Mouse (Mus musculus): ENCODE results near the gene Grm4.

Gene Grm4

DNA sequence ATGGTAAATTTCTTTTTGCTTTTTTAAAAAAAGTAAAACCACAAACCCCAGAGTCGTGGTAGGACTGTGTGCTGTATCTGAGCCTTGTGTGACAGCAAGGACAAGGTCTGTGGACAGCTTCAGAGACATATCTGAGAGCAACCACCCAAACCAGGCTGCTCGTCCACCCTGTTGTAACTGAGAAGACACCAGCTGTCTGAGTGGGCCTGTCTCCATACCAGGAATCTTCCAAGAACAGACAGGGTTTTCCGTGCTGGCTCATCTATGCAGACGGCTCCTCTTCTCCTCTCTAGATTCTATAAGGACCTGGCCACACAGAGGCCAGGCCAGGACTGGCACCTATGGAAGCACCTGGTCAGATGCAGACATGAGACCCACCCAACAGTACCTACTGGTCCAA lies 27.8 kb downstream of the Grm4 start:
- DNase-seq (ENCODE audit: low read depth, low spot score): no peak

DNA sequence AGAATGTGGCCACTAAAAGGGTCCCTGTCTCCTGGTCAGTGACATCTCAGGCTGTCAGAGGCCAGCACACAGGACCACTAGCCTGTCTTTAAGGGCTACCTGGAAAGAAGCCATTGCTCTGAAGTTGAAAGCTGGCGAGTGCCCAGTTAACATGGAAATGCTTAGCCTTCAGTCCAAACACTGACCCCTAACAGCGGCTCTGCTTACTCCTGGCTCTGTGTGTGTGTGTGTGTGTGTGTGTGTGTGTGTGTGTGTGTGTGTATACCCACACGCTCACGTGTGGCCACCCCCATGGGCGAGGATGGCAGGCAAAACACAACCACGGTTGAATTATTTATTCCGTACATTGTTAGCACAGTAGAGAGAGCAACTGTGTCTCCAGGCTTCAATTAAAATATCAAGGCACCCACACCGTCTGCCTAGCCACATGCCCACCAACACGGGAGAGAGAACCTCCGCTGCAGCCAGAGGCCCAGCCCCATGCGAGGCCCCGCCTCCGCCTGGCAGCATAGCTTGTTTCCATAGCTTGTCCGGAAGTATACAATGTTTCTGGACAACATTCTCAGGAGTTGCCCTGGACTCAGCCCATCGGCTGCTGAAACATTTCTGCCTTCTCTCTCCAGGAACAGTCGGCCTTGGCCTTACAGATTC lies 32.9 kb downstream of the Grm4 start:
- no peak for DNase-seq (ENCODE audit: low read depth, low spot score)

DNA sequence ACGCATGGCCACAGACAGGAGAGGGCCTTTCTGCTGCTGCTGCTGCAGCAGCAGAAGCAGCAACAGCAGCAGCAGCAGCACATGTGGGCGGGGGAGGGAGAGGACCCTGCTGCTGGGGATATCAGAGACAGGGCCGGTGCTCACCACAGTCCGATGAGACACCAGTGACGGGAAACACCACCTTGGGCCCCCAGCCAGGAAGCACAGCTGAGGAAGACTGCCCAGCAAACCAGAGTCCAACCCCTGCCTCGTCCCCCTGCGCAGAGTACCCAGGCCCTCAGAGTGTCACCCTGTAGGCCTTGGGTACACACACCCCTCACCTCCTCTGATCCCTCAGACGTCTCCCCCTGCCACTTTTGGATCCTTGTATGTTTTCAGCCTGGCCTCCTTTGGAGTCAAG lies 35.3 kb downstream of the Grm4 start:
- no peak for DNase-seq (ENCODE audit: low read depth, low spot score)

DNA sequence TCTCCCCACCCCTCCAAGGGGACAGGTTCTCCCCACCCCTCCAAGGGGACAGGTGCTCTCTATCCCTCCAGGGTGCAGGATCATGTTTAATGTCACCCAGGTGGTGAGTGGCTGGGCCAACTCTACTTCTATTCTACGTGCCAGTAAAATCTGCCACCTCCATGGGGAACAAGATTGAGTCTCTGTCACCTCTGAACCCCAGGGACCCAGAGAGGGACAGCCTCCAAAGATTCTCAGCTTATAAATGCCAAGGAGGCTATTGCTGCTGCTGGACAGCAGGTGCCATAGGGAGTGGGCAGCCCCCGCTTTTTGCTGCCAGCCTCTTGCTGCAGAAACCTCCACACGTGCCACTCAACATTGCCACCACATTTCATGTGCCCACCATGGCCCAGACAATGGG lies 37.6 kb downstream of the Grm4 start:
- DNase-seq (ENCODE audit: low read depth, low spot score): no peak

- DNase-seq (ENCODE audit: low read depth, low spot score): no peak
Observed at GRCm38 (mm10) chr17:27480143-27481103, 40.8 kb downstream of the Grm4 start.

GRCm38 (mm10) chr17:27475650-27476049 lies 45.6 kb downstream of the Grm4 start:
- DNase-seq (ENCODE audit: low read depth, low spot score): no peak

- DNase-seq (ENCODE audit: low read depth, low spot score): no peak
Observed at GRCm38 (mm10) chr17:27466620-27467019, 54.6 kb downstream of the Grm4 start.

DNA sequence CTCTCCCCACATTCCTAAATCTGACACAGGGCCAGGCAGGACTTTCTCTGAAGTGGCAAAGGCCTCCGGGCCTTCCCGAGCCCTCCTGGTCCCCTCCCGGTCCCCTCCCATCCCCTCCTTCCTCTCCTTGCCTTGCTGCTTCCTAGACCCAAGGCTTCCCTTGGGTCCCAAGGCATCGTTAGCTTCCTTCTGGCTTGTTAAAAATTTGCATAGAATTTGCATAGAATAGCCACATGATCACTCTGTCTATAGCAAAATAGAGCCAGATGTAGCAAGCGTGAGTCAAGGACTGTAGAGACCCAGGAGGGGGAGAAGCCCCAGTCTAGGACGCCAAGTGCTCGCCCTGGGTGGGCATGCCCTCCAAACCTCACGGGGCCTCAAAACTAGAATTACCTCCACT lies 55.3 kb downstream of the Grm4 start:
- DNase-seq (ENCODE audit: low read depth, low spot score): no peak

DNA sequence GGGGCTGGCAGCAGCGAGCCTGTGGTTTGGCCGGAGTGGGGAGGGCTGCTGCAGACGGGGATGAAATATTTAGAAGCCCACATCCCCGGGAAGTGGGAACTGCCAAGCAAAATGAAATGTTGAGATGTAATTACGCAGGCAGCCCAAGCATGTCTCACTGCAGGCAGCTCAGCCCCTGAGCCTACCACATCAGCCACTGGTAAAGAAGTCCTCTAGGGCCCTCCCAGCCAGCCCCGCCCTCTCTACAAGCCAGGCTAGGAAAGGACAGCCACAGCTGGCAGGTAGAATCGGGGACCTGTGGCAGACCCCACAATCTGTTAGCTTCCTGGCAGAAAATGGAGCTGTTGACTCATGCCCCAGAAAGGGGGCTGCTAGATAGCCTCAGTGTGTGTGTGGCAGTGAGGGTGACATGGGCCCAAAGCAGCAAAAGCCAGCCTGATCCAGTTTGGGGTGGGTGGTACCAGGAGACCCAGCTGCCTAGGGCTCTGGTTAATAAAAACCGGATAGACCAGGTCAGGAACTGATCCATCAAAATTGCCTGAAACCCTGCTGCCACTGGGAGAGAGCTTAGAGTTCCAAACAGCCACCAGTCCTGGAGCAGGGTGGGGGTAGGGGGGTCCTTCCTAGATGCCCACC lies 56.8 kb downstream of the Grm4 start:
- DNase-seq (ENCODE audit: low read depth, low spot score): no peak

DNA sequence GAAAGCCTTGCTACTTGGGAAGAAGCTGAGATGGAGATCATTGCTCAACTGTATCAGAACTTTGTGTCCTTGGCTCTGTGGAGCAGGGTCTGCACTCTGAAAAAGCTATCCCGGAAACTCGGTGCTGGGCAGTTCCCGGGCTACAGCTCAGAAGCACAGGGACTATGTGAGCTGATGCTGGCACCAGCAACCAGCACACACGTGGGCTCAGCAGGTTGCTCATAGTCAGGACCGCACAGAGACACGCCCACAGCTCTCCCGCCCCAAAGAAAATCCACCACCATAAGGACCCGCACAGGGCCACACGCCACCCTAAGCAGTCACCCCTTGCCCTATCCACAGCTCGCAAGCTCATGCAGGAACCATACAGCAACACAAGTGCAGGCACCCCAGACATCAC lies 61.2 kb downstream of the Grm4 start:
- no peak for DNase-seq (ENCODE audit: low read depth, low spot score)

DNA sequence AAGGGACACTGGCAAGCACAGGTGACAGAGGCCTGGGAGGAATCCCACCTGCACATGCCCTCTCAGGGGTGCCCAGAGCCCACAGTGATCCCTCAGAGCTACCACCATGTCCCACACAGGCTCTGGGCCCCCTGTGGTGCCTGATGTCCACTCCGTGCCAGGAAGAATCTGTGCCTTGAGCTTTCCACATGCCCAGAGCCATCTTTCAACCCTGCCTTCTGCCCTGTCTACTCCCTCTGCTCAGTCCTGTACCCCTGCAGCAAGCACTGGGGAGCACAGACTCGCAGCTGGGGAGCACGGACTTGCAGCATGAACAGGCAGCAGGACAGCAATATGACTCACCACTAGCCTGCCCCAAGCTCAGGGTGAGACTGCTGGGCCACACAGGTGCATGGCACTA lies 62.0 kb downstream of the Grm4 start:
- no peak for DNase-seq (ENCODE audit: low read depth, low spot score)

- no peak for DNase-seq (ENCODE audit: low read depth, low spot score)
Observed at GRCm38 (mm10) chr17:27457863-27458494, 63.2 kb downstream of the Grm4 start.

- no peak for DNase-seq (ENCODE audit: low read depth, low spot score)
Observed at GRCm38 (mm10) chr17:27457038-27457577, 64.1 kb downstream of the Grm4 start.

GRCm38 (mm10) chr17:27456364-27456763 lies 64.8 kb downstream of the Grm4 start:
- no peak for DNase-seq (ENCODE audit: low read depth, low spot score)

DNA sequence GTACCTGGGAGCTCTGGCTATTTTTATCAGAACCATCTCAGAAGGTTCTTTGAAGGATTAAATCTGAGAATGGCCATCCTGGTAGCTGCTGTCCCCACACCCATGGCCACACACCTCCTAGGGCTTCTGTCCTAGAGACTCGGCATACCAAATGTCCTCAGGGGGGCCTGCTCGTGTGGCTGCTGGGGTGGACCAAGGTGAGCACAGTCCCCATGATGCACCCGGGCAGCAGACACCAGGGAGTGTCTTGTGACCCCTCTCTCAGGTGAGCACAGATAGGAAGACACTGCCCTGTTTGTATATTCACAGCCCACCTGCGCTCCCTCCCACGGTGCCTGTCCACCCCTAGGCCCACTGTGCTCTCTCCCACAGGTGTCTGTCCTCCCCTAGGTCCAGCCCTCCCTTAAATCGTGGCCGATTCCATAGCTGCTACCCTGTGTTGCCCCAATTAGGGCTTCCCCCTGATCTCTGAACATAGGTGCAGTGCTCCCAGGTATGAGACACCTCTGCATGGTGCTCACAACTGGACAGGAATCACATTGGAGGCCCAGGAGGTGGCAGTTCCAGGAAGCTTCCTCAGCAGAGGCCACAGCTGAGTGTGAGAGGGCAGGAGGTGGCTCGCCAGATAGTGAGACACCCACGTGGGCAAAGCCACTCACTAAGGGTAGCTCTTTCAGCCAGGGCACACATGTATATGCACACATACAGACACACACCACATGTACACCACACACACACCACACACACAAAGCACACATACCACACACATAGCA lies 66.0 kb downstream of the Grm4 start:
- DNase-seq (ENCODE audit: low read depth, low spot score): no peak

DNA sequence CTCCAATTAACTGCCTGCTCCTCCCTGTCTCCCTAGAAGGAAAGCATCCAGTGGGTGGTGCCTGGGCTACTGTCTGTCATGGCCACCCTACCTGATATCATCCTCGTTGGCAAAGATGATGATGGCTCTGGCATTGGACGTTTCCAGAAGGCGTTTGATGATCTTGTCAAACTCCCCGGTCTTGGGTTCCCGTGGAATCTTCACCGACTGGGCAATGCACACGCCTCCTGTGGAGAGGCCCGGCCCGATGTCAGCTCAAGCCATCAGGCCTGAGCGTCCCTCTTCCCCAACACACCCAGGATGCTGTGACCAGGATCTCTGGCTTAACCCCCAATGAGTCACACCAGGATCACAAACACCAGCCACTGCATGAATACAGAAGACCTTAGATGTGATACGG lies 66.8 kb downstream of the Grm4 start:
- no peak for DNase-seq (ENCODE audit: low read depth, low spot score)

GRCm38 (mm10) chr17:27453045-27453444 lies 68.2 kb downstream of the Grm4 start:
- DNase-seq (ENCODE audit: low read depth, low spot score): no peak

GRCm38 (mm10) chr17:27451787-27452186 lies 69.4 kb downstream of the Grm4 start:
- DNase-seq (ENCODE audit: low read depth, low spot score): no peak

DNA sequence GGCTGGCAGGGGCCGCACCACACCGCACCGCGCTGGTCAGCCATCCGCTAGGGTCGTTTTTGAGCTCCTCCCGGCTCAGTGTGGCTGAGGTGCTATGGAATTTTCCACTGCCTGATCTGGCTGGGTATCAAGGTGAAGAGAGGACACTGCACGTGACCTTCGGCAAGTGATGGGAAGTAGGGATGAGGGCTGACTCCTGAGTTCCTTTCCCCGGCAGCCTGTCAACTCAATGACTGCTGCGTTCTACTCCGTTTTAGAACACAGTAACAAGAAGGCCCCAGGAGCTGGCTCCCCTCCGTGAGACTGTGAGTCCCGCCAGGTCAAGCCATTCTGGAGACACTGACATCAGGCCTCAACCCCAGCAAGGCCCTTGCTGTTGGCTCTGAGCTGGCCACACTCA lies 70.0 kb downstream of the Grm4 start:
- no peak for DNase-seq (ENCODE audit: low read depth, low spot score)

- DNase-seq (ENCODE audit: low read depth, low spot score): no peak
Observed at GRCm38 (mm10) chr17:27449757-27450330, 71.4 kb downstream of the Grm4 start.

- no peak for DNase-seq (ENCODE audit: low read depth, low spot score)
Observed at GRCm38 (mm10) chr17:27448749-27449148, 72.5 kb downstream of the Grm4 start.
